Mouse (Mus musculus): ENCODE measurements around the gene Ifrd1. TPM values are rescaled to one million over a fixed set of nuclear protein-coding genes. Genes with fewer than 3 reads are reported as not detected.

Gene Ifrd1
- 73.9 and 80.1 TPM in 2 replicates for polyA plus RNA-seq (2015; fragmentation: Nextera tagmentation; extraction: Ambion mirVana)

DNA sequence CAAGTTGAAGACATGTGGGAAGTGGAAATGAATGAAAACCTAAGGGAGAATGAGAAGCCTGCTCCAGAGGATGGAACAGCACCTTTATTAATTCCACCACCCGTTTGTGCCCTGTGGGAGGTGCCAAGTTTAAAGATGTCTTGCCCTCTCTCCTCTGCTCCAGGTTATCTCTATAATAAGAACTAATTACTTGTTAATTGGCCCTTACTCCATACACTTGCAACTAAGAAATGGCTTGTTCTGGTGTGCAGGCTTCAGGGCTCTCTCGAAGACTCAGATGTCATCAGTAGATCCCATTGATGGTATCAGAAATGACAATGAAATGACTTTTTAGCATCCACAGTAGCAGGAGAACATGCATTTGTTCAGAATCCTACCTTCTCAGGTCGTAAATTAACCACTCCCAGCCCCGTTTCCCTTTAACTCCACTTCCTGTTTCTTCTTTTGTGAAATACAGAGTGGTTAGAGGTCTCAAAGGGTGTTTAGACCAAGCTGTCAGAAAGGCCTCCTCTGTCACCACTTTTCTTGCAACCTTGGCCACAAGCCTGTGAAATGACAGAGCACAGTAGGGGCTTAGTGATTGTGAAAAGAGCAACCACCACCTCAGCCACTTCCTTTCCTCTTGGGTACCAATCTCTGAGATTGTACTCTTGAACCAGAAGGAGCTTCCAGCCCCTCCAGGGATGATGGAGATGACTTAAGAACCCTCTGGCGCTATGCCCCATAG lies at the start of gene Ifrd1:
Gene Ifrd1, minus strand, starts transcription at position 51 of the 727 bp plus-strand sequence.
- no peak within 1 kb of the TSS for H3K9ac ChIP-seq

GRCm38 (mm10) chr12:40286539-40286938 lies 38.2 kb upstream of the Ifrd1 start:
- Histone ChIP-seq H3K27ac (no peak overlapping the region), H3K36me3 (no peaks in the 10 kb centered on the region), H3K9ac (no peak overlapping the region), H3K4me2 (no peak overlapping the region), H3K27me3 (no peaks in the 10 kb centered on the region), H3K4me1 (replicated peaks) (no peaks in the 10 kb centered on the region), H3K4me3 (replicated peaks) (no peak overlapping the region), H3K9me3 (replicated peaks) (no peaks in the 10 kb centered on the region)
- WGBS (ENCODE audit: insufficient replicate concordance) = 44% methylated on average over 4 of the region's 4 CpGs
- DNase-seq = no peak
- no peak for ATAC-seq (ENCODE audit: low read depth)

More for the DNA sequence above, at the start of gene Ifrd1:
- Histone ChIP-seq H3K4me3 (replicated peaks) (no peak within 1 kb of the TSS), H3K36me3 (no peaks in the 10 kb centered on the region), H3K9me3 (replicated peaks) (no peaks in the 10 kb centered on the region), H3K4me2 (peak within 1 kb of the TSS; percentile 15; the same call in 1 of the 2 replicates), H3K4me1 (replicated peaks) (peaks cover 27% of the 10 kb centered on the region), H3K27me3 (no peaks in the 10 kb centered on the region), H3K27ac (peak within 1 kb of the TSS; percentile 40)
- ATAC-seq (ENCODE audit: low read depth) (peak; percentile 44), DNase-seq (no peak)
- 40% methylated on average over 5 of the region's 5 CpGs for WGBS (ENCODE audit: insufficient replicate concordance)

GRCm38 (mm10) chr12:40280596-40281325 lies 32.5 kb upstream of the Ifrd1 start:
- ATAC-seq (ENCODE audit: low read depth) = no peak
- Histone ChIP-seq H3K9ac (no peak overlapping the region), H3K36me3 (no peaks in the 10 kb centered on the region), H3K4me3 (replicated peaks) (no peak overlapping the region), H3K27ac (no peak overlapping the region), H3K4me1 (replicated peaks) (no peaks in the 10 kb centered on the region), H3K9me3 (replicated peaks) (no peaks in the 10 kb centered on the region), H3K27me3 (no peaks in the 10 kb centered on the region), H3K4me2 (no peak overlapping the region)
- WGBS (ENCODE audit: insufficient replicate concordance) = 64% methylated on average over 4 of the region's 4 CpGs
- DNase-seq = no peak

- Histone ChIP-seq H3K9me3 (replicated peaks) (no peaks in the 10 kb centered on the region), H3K9ac (no peak overlapping the region)
- WGBS (ENCODE audit: insufficient replicate concordance) = 42% methylated on average over 3 of the region's 3 CpGs
Measured at GRCm38 (mm10) chr12:40277581-40277980, 29.3 kb upstream of the Ifrd1 start.

GRCm38 (mm10) chr12:40274931-40275330 lies 26.6 kb upstream of the Ifrd1 start:
- no peaks in the 10 kb centered on the region for H3K27me3 ChIP-seq
- no peak overlapping the region for H3K9ac ChIP-seq
- H3K4me2 ChIP-seq = no peak overlapping the region
- H3K4me3 ChIP-seq (replicated peaks) = no peak overlapping the region
- no peak overlapping the region for H3K27ac ChIP-seq
- DNase-seq (no peak), ATAC-seq (ENCODE audit: low read depth) (no peak)
- H3K9me3 ChIP-seq (replicated peaks) = no peaks in the 10 kb centered on the region
- no peaks in the 10 kb centered on the region for H3K36me3 ChIP-seq
- no peaks in the 10 kb centered on the region for H3K4me1 ChIP-seq (replicated peaks)

More at GRCm38 (mm10) chr12:40277581-40277980, 29.3 kb upstream of the Ifrd1 start:
- H3K36me3 ChIP-seq = no peaks in the 10 kb centered on the region
- no peak overlapping the region for H3K4me3 ChIP-seq (replicated peaks)
- DNase-seq = no peak
- H3K27me3 ChIP-seq = no peaks in the 10 kb centered on the region
- ATAC-seq (ENCODE audit: low read depth) = no peak
- H3K4me1 ChIP-seq (replicated peaks) = no peaks in the 10 kb centered on the region
- H3K27ac ChIP-seq = no peak overlapping the region
- H3K4me2 ChIP-seq = no peak overlapping the region

DNA sequence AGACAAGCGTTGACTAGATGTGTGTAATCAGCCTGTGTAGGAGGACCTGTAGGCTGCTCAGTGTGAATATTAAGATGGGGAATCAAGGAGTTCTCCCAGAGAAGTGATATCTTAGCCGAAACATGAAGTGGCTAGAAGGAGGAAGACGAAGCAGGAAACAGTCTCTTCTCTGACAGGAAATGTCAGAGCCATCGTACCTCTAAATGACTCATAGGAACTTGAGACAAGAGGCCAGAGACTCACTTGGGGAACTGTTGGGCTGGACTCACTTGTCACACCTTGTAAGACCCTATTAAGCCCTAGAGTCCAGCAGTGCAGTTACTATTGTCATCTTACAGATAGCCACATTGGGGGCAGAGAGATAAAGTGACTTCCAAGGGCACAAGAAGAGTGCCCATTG lies 25.0 kb upstream of the Ifrd1 start:
- Histone ChIP-seq H3K9ac (no peak overlapping the region), H3K4me2 (no peak overlapping the region), H3K27me3 (no peaks in the 10 kb centered on the region), H3K36me3 (no peaks in the 10 kb centered on the region), H3K4me3 (replicated peaks) (no peak overlapping the region), H3K27ac (no peak overlapping the region), H3K4me1 (replicated peaks) (no peaks in the 10 kb centered on the region), H3K9me3 (replicated peaks) (no peaks in the 10 kb centered on the region)
- 25% methylated on average over 4 of the region's 4 CpGs for WGBS (ENCODE audit: insufficient replicate concordance)
- ATAC-seq (ENCODE audit: low read depth) (no peak), DNase-seq (no peak)

DNA sequence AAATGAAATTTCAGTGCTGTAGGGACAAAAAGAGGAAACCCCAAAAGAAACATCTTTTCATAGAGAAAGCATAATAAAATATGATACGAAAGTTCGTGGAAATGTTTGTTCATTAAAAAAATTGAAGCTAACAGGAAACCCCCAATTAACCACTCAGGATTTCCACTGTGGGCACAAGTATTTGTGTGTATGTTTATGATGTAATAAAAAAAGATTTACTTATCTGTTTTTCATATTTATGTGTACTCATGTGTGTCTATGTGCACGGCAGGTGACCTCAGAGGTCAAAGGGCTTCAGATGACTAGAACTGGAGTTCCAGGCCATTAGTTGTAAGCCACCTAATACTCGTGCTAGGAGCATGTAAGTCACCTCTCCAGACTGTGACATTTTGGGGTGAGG lies 24.4 kb upstream of the Ifrd1 start:
- Histone ChIP-seq H3K27ac (no peak overlapping the region), H3K4me1 (replicated peaks) (no peaks in the 10 kb centered on the region), H3K4me2 (no peak overlapping the region), H3K9ac (no peak overlapping the region), H3K36me3 (no peaks in the 10 kb centered on the region), H3K27me3 (no peaks in the 10 kb centered on the region), H3K4me3 (replicated peaks) (no peak overlapping the region), H3K9me3 (replicated peaks) (no peaks in the 10 kb centered on the region)
- no peak for ATAC-seq (ENCODE audit: low read depth)
- 66% methylated on average over 4 of the region's 4 CpGs for WGBS (ENCODE audit: insufficient replicate concordance)
- no peak for DNase-seq

- H3K4me1 ChIP-seq (replicated peaks) = no peaks in the 10 kb centered on the region
- H3K4me2 ChIP-seq = no peak overlapping the region
- H3K9me3 ChIP-seq (replicated peaks) = no peaks in the 10 kb centered on the region
- no peak for ATAC-seq (ENCODE audit: low read depth)
- no peaks in the 10 kb centered on the region for H3K36me3 ChIP-seq
- no peak for DNase-seq
- 44% methylated on average over 2 of the region's 2 CpGs for WGBS (ENCODE audit: insufficient replicate concordance)
- H3K27ac ChIP-seq = no peak overlapping the region
- no peaks in the 10 kb centered on the region for H3K27me3 ChIP-seq
- H3K4me3 ChIP-seq (replicated peaks) = no peak overlapping the region
- no peak overlapping the region for H3K9ac ChIP-seq
Measured at GRCm38 (mm10) chr12:40268313-40268712, 20.0 kb upstream of the Ifrd1 start.

- WGBS (ENCODE audit: insufficient replicate concordance) = 81% methylated on average over 4 of the region's 4 CpGs
- H3K36me3 ChIP-seq = no peaks in the 10 kb centered on the region
- no peak overlapping the region for H3K27ac ChIP-seq
Measured at GRCm38 (mm10) chr12:40263712-40264111, 15.4 kb upstream of the Ifrd1 start.

GRCm38 (mm10) chr12:40263006-40263405 lies 14.7 kb upstream of the Ifrd1 start:
- Histone ChIP-seq H3K4me3 (replicated peaks) (no peak overlapping the region), H3K27me3 (no peaks in the 10 kb centered on the region), H3K9ac (no peak overlapping the region), H3K4me2 (no peak overlapping the region), H3K9me3 (replicated peaks) (no peaks in the 10 kb centered on the region), H3K36me3 (no peaks in the 10 kb centered on the region), H3K4me1 (replicated peaks) (no peaks in the 10 kb centered on the region), H3K27ac (no peak overlapping the region)
- DNase-seq = no peak
- ATAC-seq (ENCODE audit: low read depth) = no peak
- WGBS (ENCODE audit: insufficient replicate concordance) = 82% methylated on average over 6 of the region's 6 CpGs

More at GRCm38 (mm10) chr12:40263712-40264111, 15.4 kb upstream of the Ifrd1 start:
- Histone ChIP-seq H3K4me1 (replicated peaks) (no peaks in the 10 kb centered on the region), H3K4me2 (no peak overlapping the region), H3K9me3 (replicated peaks) (no peaks in the 10 kb centered on the region), H3K4me3 (replicated peaks) (no peak overlapping the region), H3K27me3 (no peaks in the 10 kb centered on the region), H3K9ac (no peak overlapping the region)
- ATAC-seq (ENCODE audit: low read depth) = no peak
- DNase-seq = no peak

DNA sequence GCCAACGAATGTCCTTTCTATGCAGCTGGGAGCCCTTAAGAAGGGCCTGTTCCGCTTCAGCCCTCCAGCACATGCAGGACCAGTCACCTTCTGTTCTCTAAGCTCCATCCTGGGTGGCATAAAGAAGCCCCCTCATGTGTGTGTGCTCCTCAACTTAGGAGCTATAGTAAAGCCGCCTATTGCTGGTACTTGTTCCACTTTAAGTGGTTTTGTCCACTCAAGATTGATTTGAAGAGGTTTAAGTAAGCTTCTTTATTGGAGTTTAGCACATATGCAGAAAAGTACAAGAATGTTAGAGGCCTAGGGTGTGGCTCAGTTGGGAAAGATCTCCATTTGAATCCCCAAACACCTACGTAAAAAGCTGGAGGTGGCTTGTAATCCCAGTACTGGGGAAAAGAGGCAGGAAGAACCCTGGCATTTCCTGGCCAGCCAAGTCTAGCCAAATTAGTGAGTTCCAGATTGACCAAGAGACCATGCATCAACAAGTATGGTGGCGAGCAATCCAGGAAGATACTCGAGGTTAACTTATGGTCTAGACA lies 10.2 kb upstream of the Ifrd1 start:
- 64% methylated on average over 6 of the region's 6 CpGs for WGBS (ENCODE audit: insufficient replicate concordance)
- Histone ChIP-seq H3K4me2 (no peak overlapping the region), H3K27ac (no peak overlapping the region), H3K4me1 (replicated peaks) (no peaks in the 10 kb centered on the region), H3K27me3 (no peaks in the 10 kb centered on the region), H3K36me3 (no peaks in the 10 kb centered on the region), H3K4me3 (replicated peaks) (no peak overlapping the region), H3K9ac (no peak overlapping the region), H3K9me3 (replicated peaks) (no peaks in the 10 kb centered on the region)
- ATAC-seq (ENCODE audit: low read depth) = no peak
- DNase-seq = no peak
